Mouse (Mus musculus) liver, embryonic 11.5 days (tissue): Measurements from ENCODE around the gene Gfpt1. TPM values are rescaled to one million over a fixed set of nuclear protein-coding genes. Genes with fewer than 3 reads are reported as not detected.

Source experiments
- polyA plus RNA-seq: library from polyadenylated mRNA; unstranded; fragments of >200 nt; fragmentation: Nextera tagmentation; extraction: Ambion mirVana; gene quantifications from 2 replicates; pipeline ENCODE4 v1.2.1, GENCODE M21; 2014

Gfpt1 gene
- polyA plus RNA-seq, 1 experiment from 2014 or later: 15.8 TPM

Other genes starting within 250 kb of the Gfpt1 start
- 41.8 and 43.0 TPM in 2 replicates for gene Anxa4, start 249.3 kb upstream of the Gfpt1 start, polyA plus RNA-seq
- gene Aak1, start 193.3 kb upstream of the Gfpt1 start, polyA plus RNA-seq: 13.1 TPM in 2 replicates
- gene Nfu1, start 33.6 kb upstream of the Gfpt1 start, polyA plus RNA-seq: 92.4 and 105 TPM in 2 replicates
- 0.19 and 0.43 TPM in 2 replicates for gene D6Ertd527e, start 61.9 kb downstream of the Gfpt1 start, polyA plus RNA-seq